Mouse (Mus musculus) cerebellum, adult 11 months (tissue): ENCODE results near the gene Acss1.
A peak's percentile ranks its signal among the peaks of the same experiment; 100 is the strongest.

Experiments
- DNase-seq: peaks from one replicate; pipeline ENCODE4 v3.0.0; 2022

Acss1 gene

GRCm38 (mm10) chr2:150637702-150638369 lies 30.5 kb downstream of the Acss1 start:
- DNase-seq = no peak

- no peak for DNase-seq
Measured at GRCm38 (mm10) chr2:150635877-150636446, 32.3 kb downstream of the Acss1 start.

GRCm38 (mm10) chr2:150629255-150629654 lies 39.0 kb downstream of the Acss1 start:
- no peak for DNase-seq

GRCm38 (mm10) chr2:150627140-150627539 lies 41.2 kb downstream of the Acss1 start:
- no peak for DNase-seq

GRCm38 (mm10) chr2:150624926-150625325 lies 43.4 kb downstream of the Acss1 start:
- no peak for DNase-seq

GRCm38 (mm10) chr2:150623957-150624356 lies 44.3 kb downstream of the Acss1 start:
- DNase-seq = no peak

- no peak for DNase-seq
Measured at GRCm38 (mm10) chr2:150621698-150622097, 46.6 kb downstream of the Acss1 start.

GRCm38 (mm10) chr2:150610097-150610496 lies 58.2 kb downstream of the Acss1 start:
- no peak for DNase-seq

- DNase-seq = peak; percentile 52
Measured at GRCm38 (mm10) chr2:150608872-150609560, 59.3 kb downstream of the Acss1 start.

GRCm38 (mm10) chr2:150608087-150608799 lies 60.1 kb downstream of the Acss1 start, which contains the start of gene Apmap:
Gene Apmap, minus strand, starts transcription at chr2:150608567.
- peak; percentile 95 for DNase-seq

- DNase-seq = no peak
Measured at GRCm38 (mm10) chr2:150607086-150607485, 61.2 kb downstream of the Acss1 start.

- DNase-seq = no peak
Measured at GRCm38 (mm10) chr2:150604802-150605201, 63.5 kb downstream of the Acss1 start.

GRCm38 (mm10) chr2:150602166-150602565 lies 66.1 kb downstream of the Acss1 start:
- no peak for DNase-seq

GRCm38 (mm10) chr2:150600263-150600662 lies 68.0 kb downstream of the Acss1 start:
- no peak for DNase-seq

- DNase-seq = no peak
Measured at GRCm38 (mm10) chr2:150595411-150596190, 72.7 kb downstream of the Acss1 start.

- DNase-seq = no peak
Measured at GRCm38 (mm10) chr2:150589076-150589475, 79.2 kb downstream of the Acss1 start.

GRCm38 (mm10) chr2:150579628-150580027 lies 88.7 kb downstream of the Acss1 start:
- no peak for DNase-seq

GRCm38 (mm10) chr2:150578603-150579002 lies 89.7 kb downstream of the Acss1 start:
- no peak for DNase-seq

GRCm38 (mm10) chr2:150576256-150576655 lies 92.0 kb downstream of the Acss1 start:
- DNase-seq = no peak

- no peak for DNase-seq
Measured at GRCm38 (mm10) chr2:150572463-150572862, 95.8 kb downstream of the Acss1 start.

GRCm38 (mm10) chr2:150570761-150571160 lies 97.5 kb downstream of the Acss1 start:
- no peak for DNase-seq

- no peak for DNase-seq
Measured at GRCm38 (mm10) chr2:150569847-150570590, 98.3 kb downstream of the Acss1 start, which contains the start of gene Cst7. Gene Cst7, plus strand, starts transcription at chr2:150570415.
